Mouse (Mus musculus): ENCODE measurements around the gene Tbcd.

DNA sequence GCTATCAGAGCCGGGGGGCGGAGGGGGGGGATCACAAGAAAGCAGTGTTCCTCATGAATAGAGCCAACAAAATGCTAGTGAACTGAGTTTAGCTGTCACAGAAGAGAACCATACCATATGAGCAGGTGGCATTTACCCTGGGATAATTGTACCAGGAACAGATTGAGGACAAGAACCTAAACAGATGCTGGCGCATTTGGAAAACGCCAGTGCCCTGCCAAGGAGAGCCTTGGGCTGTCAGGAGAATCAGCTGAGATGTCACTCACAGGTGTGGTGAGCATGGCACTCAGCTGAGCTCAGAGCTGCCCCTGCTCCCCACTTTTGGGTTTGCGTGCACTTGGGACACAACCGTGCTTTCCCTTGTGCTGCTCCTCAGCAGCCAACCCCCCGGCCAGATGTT, 179.7 kb downstream of the Tbcd start:
- no peak for TF ChIP-seq POLR2A (IDR thresholded peaks at IDR 0.05; ENCODE audit: borderline replicate concordance, extremely low read depth, insufficient read depth, insufficient read length, poor library complexity, severe bottlenecking)
- no peak for TF ChIP-seq CTCF (IDR thresholded peaks at IDR 0.05; ENCODE audit: borderline replicate concordance, extremely low read depth, insufficient read depth, insufficient read length)

All from brain, embryonic 14.5 days (tissue).